Mouse (Mus musculus): ENCODE measurements around the gene Fmnl3. TPM values are rescaled to one million over a fixed set of nuclear protein-coding genes. Genes with fewer than 3 reads are reported as not detected.

Fmnl3 gene
- total RNA-seq, 2 experiments from 2014 or later = 9.3 to 11.3 TPM

DNA sequence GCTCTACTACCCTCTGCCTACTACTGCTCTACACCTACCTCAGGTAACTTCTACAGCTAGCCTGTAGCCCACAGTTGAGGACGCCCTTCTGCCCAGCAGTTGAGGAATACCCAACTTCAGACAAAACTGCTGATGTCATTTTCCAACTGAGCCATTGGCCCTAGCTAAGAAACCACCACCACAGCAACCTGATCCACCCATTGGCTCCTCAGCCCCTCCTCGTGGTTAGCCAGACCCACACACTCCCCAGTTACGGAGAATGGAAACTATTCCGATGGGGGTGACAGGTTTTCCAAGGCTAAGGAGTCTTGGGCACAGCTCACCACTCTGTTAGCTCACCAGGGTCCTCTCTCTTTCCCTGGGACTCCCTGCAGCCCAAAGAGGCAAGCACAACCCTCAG lies 25.3 kb downstream of the Fmnl3 start:
- DNase-seq (ENCODE audit: extremely low spot score in 1 of 2, low spot score in 1 of 2) = no peak

DNA sequence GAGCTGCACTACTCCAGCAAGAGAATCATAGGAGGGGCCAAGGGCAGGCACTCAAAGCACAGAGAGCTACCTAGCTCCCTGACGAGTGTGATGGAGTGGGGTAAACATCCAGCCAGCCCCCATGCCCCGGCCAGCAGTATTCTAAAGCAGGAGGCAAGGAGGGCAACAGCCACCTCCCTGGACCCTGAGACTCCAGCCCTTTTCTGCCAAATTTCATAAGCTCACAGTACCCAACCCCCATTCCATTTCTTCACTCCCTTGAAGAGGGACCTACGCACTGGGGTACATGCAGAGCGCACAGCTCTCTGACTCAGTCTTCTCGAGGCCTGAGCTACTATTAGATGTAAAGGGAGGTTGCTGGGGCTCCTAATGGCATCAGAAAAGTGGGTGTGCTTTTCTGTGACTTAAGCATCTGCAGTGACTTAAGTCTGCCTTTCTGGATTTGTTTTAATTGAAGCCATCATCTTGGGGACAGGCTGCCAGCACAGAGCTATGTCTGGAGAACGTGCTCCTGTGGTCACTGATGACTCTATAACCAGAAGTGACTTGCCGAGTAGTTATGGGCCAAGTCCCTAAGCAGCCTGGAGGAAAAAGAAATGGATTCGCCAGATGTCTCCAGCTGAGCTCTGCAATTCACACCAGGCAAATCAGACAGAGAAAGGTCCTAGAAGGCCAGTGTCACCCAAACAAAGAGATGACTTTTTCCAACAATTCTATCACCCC lies 26.0 kb downstream of the Fmnl3 start:
- DNase-seq (ENCODE audit: extremely low spot score in 1 of 2, low spot score in 1 of 2) = no peak

DNA sequence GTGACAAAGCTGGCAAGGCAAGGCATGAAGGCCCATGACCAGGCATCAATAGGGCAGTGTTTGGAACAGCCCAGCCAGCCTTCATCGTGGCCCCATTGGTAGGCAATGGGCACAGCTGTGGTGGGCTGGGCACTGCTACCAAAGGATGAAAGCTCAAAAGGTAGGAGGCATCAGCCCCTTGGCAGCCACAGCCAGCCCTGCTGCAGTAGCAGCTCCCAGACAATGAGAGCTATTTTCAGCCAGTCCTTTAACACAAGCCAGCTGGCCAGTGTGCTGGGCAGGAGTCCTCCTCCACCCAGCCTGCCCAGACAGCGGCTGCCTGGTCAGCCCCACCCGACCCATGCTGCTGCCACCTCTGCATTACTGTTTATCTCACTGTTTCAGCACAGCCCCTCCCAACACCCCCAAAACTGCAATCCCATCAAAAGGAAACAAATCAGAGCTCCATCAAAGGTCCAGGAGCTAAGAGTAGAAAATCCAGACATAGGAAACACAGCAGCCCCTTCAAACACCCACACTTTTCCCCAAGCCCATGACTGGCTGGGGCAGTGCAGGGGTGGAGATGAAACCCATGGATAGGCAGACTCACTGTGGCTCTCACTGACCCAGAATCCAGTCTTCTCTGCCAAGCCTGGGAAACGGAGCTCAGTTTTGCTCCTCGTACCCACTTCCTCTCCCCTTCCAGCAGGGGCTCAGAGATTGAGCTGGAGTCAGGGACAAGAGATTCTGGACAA lies 26.7 kb downstream of the Fmnl3 start:
- peak in 1 of 2 experiments; percentile 25 for DNase-seq (ENCODE audit: extremely low spot score in 1 of 2, low spot score in 1 of 2)

DNA sequence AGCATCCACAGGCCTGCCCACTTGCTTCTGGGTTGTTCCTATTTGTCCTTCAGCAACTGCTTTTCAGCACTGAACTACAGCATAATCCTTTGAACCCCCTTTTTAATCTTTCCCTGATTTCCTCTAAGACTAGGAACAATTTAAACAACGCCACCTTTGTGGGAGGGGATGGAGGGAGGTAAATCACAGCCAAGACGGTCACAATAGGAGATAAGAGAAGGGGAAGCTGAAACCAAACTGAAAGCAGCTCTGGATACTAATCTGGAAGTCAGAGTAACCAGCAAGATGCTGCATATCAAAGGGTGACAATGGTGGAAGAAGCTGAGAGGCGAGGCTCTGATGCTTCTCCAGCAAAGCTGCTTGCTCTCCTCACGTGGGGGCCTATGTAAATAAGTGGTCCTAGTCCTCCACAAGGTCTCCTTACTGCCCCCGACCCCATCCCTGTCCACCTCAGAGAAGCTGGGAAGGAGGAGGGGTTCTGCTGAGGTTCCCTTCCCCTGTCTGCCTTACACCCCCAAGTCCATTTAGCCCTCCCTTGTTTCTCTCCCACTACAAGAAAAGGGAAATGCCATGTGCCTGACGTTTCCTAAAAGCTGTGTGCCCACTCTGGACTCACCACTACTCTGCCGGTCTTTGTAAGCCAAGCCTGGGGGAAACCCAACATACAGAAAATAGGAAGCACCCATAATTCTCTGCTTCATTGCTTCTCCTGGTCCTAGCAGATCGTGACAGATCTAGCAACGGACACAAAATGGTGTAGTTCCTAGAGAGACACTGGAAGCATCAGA lies 27.9 kb downstream of the Fmnl3 start:
- no peak for DNase-seq (ENCODE audit: extremely low spot score in 1 of 2, low spot score in 1 of 2)

DNA sequence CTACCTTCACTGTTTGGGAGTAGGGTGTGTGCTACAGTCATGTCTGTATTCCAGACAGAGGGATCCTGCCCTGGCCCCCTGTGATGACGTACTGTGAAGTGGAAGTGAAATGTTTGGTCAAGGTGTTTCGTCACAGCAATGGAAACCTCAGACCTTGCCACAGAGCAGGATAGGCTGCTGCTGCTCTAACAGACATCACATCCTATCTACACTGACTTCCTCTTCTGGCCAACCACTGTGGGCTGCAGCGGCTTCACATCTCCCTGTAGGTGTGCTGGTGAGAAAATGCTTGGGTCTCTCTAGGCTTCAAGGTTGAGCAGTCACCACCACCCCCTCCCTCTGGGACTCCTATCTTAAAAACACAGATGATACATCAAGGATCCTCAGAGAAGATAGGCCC lies 29.2 kb downstream of the Fmnl3 start:
- no peak for DNase-seq (ENCODE audit: extremely low spot score in 1 of 2, low spot score in 1 of 2)

DNA sequence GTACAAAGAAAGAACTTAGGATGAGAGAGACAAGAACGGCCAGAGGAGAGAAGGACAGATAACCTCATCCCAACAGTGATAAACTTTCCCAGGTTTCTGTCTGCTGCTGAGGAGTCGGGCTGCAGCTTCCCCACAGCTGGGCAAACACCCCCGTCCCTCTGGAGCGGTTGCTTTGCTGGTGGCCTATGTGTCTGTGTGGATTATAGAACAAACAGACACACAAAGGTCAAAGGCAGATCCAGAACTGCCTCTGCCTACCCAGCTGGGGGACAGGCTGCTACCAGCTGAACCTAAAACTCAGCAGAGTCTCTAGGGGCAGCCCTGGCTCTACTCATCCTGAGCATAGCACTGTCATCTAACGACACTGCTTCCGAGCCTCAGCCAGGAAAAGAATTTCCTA lies 30.6 kb downstream of the Fmnl3 start:
- DNase-seq (ENCODE audit: extremely low spot score in 1 of 2, low spot score in 1 of 2) = no peak

DNA sequence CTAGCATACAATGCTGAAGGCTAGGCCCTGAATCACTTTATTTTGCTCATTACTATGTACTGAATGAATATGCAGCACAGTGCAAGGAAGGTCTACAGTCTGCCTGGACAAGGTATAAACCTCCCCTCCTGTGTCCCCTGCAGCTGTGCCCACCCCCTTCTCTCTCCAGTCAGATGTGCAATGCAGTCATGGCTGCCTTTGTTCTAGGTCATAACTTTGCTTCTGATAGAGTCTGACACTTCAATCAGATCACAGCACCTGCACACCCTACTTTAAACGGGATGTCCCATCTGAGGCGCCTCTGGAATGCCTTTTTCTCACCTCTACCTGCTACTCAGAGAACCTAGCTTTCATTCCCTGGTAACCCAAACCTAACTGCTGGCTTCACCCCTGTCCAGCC lies 31.4 kb downstream of the Fmnl3 start:
- DNase-seq (ENCODE audit: extremely low spot score in 1 of 2, low spot score in 1 of 2) = no peak

DNA sequence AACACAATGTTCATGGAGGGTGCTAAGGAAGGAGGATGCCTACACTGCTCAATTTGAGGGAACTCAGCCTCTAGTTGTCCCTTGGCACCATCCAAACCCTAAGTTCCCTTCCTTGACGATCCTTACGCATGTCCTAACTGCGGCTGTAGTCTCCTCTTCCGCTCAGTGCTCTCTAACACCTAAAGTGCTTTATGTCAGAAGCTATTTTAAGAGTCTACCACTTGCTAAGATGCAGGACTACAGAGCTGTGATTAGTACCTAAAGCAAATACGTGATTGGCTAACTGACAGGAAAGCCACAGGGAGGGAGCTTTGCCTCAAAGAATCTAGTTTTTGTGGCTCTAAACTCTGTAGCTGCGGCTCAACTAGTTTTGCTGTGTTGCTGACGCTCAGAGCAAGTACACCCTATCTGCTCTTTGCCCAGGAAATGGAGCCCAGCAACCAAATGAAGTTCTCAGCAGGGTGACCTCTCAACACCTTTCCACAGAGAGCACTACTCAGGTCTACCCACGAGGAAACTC lies 34.4 kb downstream of the Fmnl3 start:
- DNase-seq (ENCODE audit: extremely low spot score in 1 of 2, low spot score in 1 of 2) = no peak

DNA sequence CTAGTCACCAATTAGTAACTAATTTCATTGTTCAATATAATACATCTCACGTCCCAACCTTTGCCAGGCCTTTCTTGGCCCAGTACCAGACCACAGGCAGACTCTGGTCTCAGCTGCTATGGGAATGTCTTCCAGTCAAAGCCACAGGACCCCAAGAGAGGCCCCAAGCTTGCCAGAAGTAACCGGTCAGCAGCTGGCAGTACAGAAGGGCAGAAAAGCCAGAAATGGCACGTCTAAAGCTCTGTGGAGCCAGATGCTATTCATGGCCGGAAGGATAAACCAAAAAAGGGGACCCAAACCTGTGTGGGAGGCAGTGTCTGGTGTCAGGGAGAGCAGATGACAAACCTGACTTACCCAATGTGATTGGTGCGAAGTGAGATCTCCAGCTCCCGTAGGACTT lies 35.8 kb downstream of the Fmnl3 start:
- no peak for DNase-seq (ENCODE audit: extremely low spot score in 1 of 2, low spot score in 1 of 2)

DNA sequence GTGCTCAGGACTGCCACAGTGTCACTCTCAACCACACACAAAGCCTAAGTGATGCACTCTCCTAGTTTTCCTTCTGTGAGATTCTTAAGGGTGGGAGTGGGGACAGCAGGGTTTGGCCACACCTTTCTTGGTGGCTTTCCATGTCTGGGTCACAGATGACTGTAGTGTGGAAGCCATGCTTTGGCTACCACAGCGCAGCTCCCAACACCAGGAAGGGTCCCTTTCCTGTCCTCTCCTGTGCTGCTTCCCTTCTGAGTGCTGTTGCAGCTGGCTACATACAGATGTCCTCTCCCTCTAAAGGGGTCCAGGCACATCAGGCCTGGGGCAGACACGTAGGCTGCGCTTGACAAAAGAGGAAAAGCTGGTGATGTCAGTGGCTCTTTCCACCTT lies 36.6 kb downstream of the Fmnl3 start:
- DNase-seq (ENCODE audit: extremely low spot score in 1 of 2, low spot score in 1 of 2) = no peak

DNA sequence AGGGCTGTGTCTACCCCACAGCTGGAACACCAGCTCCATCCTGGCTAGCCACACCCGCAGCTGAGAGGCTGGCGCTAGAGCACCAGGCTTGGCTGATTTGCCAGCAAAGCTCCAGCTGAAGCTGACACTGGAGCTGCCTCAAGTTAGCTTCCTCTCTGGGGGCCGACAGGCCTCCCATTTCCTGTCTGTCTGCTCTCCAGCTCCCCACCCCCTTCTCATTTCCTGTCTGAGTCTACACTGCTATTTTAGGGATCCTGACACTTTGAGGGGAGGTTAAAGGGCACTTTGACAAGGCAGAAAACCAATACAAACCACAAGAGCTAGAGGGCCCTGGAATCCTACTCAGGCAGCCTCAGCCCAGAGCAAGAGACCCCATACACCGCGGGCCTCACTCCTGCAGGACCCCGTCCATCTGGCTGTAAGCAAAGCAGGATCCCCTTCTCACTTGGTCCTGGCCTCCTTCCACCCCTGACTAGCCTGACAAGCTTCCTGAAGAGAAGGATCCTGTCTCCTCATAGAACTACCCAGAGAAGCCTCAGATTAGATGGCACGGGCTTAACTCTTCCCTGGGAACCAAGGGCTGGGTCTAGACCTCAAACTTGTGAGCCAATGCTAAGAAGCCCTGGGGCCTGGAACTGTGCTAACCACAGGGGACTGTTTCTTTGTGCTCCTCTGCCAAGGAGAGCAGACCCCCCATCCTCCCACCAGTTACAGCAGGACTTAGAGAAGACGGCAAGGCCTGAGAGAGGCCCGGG lies 37.2 kb downstream of the Fmnl3 start:
- DNase-seq (ENCODE audit: extremely low spot score in 1 of 2, low spot score in 1 of 2) = no peak

DNA sequence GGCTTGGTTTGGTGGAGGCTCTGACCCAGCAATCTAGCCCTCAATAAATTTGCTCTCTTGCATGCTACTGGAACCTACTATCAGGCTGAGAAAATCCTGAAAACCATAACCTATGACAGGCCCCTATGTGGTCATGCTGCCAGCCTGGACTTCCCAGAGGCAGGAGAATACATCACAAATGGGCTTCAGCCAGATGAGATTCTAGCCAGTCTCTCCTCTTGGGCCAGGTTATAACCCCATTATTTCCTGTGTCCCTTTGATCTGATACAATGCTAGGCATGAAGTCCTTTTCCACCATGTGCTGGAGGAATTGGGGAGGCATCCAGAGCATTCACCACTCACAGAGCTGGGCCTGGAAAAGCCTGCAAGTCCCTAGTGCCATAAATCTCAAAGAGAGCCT lies 38.2 kb downstream of the Fmnl3 start:
- no peak for DNase-seq (ENCODE audit: extremely low spot score in 1 of 2, low spot score in 1 of 2)

DNA sequence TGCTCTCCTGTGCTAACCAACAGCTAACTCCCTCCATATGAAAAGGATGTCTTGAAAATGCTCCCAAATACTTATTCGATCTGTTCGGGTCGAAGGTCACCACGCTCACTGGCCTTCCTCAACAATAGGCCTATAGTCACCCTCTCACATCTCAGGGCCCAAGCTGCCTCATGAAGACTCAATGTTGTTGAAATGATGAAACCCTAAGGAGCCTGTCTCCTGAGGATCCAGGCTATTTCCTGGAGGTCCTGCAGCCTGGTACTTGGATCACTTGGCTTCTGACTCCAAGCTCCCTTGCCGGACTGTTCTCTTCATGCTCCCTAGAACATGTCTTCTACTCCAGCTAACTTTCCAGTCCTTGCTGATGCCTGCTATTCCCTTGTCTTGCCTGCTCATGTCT lies 38.9 kb downstream of the Fmnl3 start:
- no peak for DNase-seq (ENCODE audit: extremely low spot score in 1 of 2, low spot score in 1 of 2)

DNA sequence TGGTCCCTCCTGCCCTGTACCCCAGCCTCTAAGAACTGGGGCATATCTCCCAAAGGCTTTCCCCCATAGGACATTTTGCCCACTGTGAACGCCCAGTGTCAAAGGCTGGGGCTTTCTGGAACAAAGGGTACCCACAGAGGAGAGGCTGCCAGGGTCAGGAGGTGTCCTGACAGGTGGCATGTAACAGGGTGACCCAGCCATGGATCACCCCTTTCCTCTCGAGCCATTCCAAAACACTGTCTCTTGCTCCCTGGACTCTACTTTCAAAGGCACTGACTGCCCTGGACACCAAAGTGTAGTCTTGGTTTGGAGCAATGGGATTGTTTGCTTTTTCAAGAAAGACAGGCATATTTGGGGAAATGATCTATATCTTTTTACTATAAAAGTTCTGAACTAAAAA lies 40.0 kb downstream of the Fmnl3 start:
- DNase-seq (ENCODE audit: extremely low spot score in 1 of 2, low spot score in 1 of 2) = no peak

DNA sequence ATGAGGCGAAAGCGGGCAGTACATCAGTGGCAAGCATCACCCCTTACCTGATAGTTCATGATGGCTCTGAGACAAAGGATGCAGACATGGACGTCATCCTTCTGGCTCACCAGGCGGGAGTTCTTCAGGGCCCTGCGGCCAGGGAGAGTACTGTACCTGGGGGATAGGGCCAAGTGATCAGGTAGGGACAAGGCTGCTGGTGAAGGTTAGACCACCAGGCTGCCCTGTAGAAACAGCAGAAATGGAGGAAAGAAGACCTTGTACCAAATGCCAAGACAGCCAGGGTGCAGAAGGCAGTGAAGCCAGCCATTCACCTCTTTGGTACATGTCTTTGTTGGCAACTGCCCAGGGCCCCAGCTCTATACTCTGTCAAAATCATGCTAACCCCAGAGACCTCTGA lies 42.3 kb downstream of the Fmnl3 start:
- DNase-seq (ENCODE audit: extremely low spot score in 1 of 2, low spot score in 1 of 2) = no peak

DNA sequence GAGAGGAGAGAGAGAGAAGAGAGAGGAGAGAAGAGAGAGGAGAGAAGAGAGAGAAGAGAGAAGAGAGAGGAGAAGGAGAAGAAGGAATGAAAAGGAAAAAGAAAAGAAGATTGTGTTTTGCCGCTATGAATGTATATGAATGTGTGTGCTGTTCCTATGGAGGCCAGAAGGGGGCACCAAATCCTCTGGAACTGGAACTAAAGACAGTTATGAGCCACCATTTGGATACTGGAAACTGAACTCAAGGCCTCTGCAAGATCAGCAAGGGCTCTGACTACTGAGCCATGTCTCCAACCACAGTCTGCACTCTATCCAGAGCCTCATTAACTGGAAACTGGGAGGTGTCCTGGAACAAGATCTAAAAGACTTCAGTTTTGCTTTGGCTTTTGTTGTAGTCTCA lies 43.3 kb downstream of the Fmnl3 start:
- no peak for DNase-seq (ENCODE audit: extremely low spot score in 1 of 2, low spot score in 1 of 2)

DNA sequence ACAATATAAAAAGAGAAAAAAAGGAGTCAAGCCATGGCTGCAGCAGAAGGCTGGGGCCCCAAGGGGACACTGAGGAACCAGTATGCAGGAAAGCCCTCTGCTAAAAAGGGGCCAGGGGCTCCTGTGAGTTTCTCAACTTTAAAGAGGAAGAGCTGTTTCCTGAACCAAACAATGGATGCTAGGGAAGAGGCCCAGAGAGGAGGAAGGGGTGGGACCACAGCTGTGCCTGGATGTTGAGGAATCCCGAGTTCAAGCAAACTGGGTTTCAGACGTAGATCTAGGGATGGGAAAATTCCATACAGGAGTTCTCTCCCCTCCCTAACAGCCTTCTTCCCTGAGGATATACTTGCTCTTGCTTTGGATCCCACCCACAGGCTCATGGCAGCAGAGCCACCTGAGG lies 43.9 kb downstream of the Fmnl3 start:
- DNase-seq (ENCODE audit: extremely low spot score in 1 of 2, low spot score in 1 of 2) = no peak

DNA sequence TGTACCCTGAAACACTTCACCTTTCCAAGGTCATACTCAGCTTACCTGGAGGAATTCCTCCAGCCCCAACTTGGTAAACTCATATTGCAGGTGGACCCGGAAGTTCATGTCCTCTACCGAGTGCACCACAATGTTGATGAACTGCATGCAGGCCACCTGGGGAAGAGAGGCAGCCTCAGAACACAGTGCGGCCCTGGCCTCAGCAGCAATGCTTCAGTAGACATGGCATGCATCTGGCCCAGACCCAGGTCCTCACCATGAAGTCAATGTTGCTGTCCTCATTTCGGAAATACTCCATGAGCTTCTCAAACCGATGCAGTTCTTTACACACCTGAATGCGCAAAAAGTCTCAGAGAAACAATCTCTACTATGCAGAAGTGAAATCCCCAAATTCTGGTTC lies 44.7 kb downstream of the Fmnl3 start:
- no peak for DNase-seq (ENCODE audit: extremely low spot score in 1 of 2, low spot score in 1 of 2)

DNA sequence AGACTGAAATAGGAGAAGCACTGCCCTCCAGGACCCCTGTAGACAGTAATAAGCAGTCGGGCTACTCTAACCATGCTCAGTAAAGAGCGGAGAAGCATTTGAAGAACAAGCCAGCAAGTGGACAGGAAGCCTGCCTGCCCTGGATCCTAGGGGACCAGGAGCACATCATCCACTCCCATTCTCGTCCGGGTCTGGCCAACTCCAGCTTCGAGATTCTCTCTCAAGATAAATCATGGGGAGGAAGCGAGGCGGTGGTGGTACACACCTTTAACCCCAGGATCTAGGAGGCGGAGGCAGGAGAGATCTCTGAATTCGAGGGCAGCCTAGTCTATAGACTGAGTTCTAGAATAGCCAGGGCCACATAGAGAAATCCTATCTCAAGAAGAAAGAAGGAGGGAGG lies 46.1 kb downstream of the Fmnl3 start:
- DNase-seq (ENCODE audit: extremely low spot score in 1 of 2, low spot score in 1 of 2) = no peak

DNA sequence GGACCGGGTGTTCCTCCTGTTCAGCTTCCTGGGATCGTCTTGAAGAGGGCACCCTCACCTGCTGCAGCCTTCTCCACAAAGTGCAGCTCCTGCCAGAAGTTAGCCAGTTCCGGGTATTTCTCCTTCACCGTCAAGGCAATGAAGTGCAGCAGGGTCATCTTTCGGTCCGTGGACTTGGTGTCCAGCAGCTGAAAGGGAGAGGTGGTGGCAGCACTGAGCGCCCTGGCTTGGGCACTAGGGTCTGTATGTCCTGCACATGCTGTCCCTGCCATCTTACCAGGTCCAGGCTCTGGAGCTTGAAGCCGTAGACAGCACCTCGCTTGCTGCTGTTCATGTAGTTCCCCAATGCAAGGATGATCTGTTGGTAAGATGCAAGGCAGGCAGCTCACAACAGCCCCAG lies 49.3 kb downstream of the Fmnl3 start:
- DNase-seq (ENCODE audit: extremely low spot score in 1 of 2, low spot score in 1 of 2) = no peak

All from layer of hippocampus, postnatal 25 days (tissue).